Comparison of ENCODE assay signal across 9 mouse cellular contexts in the genomic region with DNA sequence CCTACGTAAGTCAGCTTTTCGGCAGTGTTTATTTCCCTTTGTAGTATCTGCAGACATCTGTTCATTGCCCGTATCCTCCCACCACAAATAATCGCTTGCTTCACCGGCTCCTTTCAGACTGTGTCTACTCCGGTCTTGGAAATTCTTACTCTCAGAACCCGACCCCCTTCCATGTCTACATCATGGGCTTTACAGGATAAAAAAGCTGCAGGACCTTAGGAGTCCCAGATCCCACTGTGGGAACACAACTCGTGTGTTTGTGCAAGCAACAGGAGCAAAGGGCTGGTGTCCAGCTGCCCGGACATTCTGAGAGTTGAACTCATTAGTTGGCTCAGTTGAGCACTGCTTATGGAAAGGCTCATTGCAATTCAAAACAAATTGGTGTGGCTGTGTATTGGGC. TPM values are rescaled to one million over a fixed set of nuclear protein-coding genes. Genes with fewer than 3 reads are reported as not detected.
A peak's percentile ranks its signal among the peaks of the same experiment; 100 is the strongest.
DNase-seq lines count a peak whose midpoint lies in the region; ATAC-seq and TF ChIP-seq lines count a peak whose summit lies in the region.
"Had no signal": no experiment of that assay in that cellular context is flagged by ENCODE, and none has a peak within 500 bp of the region (broad histone marks: within the 10 kb centered on the region; RNA-seq: fewer than 3 reads in every experiment).

No protein-coding gene starts in this region.

- peak overlapping the region; percentile 3; the same call in 1 of the 2 replicates for H3K4me2 ChIP-seq in heart, embryonic 16.5 days (ENCODE audit: low read depth, low read length)
- peak overlapping the region; percentile 24 for H3K4me2 ChIP-seq in myocyte (ENCODE audit: low read depth)
- H3K4me2 ChIP-seq: embryonic facial prominence, embryonic 13.5 days had no signal

- TF ChIP-seq CTCF in kidney, adult 2 months (conservative IDR thresholded peaks at IDR 0.05; ENCODE audit: insufficient read depth, insufficient read length, low read depth, low read length), result no peak

- H3K9ac ChIP-seq in heart, embryonic 16.5 days (ENCODE audit: low read length), result no peak overlapping the region
- H3K9ac ChIP-seq: embryonic facial prominence, embryonic 13.5 days had no signal

- DNase-seq in kidney, adult 2 months, result peak; percentile 38
- DNase-seq in kidney, adult 8-10 months, result no peak
- peak; percentile 47 for DNase-seq in embryo, embryonic 10.5 days (ENCODE audit: low spot score)
- no peak for DNase-seq in cerebellum, adult 11-12 months
- DNase-seq in right cerebral cortex, postnatal 25 days, result no peak
- no peak for DNase-seq in urinary bladder, adult 2 months (ENCODE audit: low spot score)

- ATAC-seq in heart, embryonic 16.5 days (replicated peaks; ENCODE audit: extremely low read depth, insufficient read depth, low FRiP score), result no peak

- H3K9me3 ChIP-seq in heart, embryonic 16.5 days (replicated peaks; ENCODE audit: control insufficient read depth, low read length), result no peaks in the 10 kb centered on the region
- H3K9me3 ChIP-seq: embryonic facial prominence, embryonic 13.5 days had no signal

- H3K27me3 ChIP-seq in kidney, adult 2 months (replicated peaks; ENCODE audit: control insufficient read depth, insufficient read depth, low read length), result no peaks in the 10 kb centered on the region
- no peaks in the 10 kb centered on the region for H3K27me3 ChIP-seq in heart, embryonic 16.5 days (ENCODE audit: control insufficient read depth, insufficient read depth, low read length)
- H3K27me3 ChIP-seq in myocyte (ENCODE audit: control insufficient read depth, insufficient read depth, insufficient read length), result no peaks in the 10 kb centered on the region
- H3K27me3 ChIP-seq: embryonic facial prominence, embryonic 13.5 days had no signal

- H3K79me2 ChIP-seq in myocyte (ENCODE audit: control insufficient read depth, insufficient read depth), result no peaks in the 10 kb centered on the region

- no peak overlapping the region for H3K4me3 ChIP-seq in kidney, adult 2 months (ENCODE audit: insufficient read depth, low read depth, low read length)
- no peak overlapping the region for H3K4me3 ChIP-seq in heart, embryonic 16.5 days (ENCODE audit: low read length)
- H3K4me3 ChIP-seq in myocyte, result no peak overlapping the region
- H3K4me3 ChIP-seq: embryonic facial prominence, embryonic 13.5 days had no signal

- peak overlapping the region; percentile 60 for H3K27ac ChIP-seq in kidney, adult 2 months (ENCODE audit: insufficient read depth, low read depth, low read length)
- no peak overlapping the region for H3K27ac ChIP-seq in heart, embryonic 16.5 days (ENCODE audit: low read length)
- H3K27ac ChIP-seq: embryonic facial prominence, embryonic 13.5 days had no signal

- no peaks in the 10 kb centered on the region for H3K36me3 ChIP-seq in kidney, adult 2 months (ENCODE audit: control insufficient read depth, insufficient read depth, low read length)
- no peaks in the 10 kb centered on the region for H3K36me3 ChIP-seq in heart, embryonic 16.5 days (ENCODE audit: control insufficient read depth, insufficient read depth)
- H3K36me3 ChIP-seq in myocyte (ENCODE audit: control insufficient read depth, insufficient read depth), result no peaks in the 10 kb centered on the region
- H3K36me3 ChIP-seq: embryonic facial prominence, embryonic 13.5 days had no signal

- TF ChIP-seq POLR2A in kidney, adult 2 months (IDR thresholded peaks at IDR 0.05; ENCODE audit: low read depth, low read length), result no peak
- no peak for TF ChIP-seq POLR2A in myocyte (IDR thresholded peaks at IDR 0.05; ENCODE audit: insufficient read length, low read depth)

- H3K4me1 ChIP-seq in kidney, adult 2 months (ENCODE audit: control insufficient read depth, insufficient read depth, low read length), result peaks cover 11% of the 10 kb centered on the region; the same call in 1 of the 2 replicates
- H3K4me1 ChIP-seq in heart, embryonic 16.5 days (ENCODE audit: control insufficient read depth, insufficient read depth, low read length), result peaks cover 2% of the 10 kb centered on the region; the same call in 1 of the 2 replicates
- H3K4me1 ChIP-seq: embryonic facial prominence, embryonic 13.5 days had no signal

- H3ac ChIP-seq in myocyte (ENCODE audit: control insufficient read depth, insufficient read length), result no peak overlapping the region

- WGBS in kidney, adult 2 months, result 22% methylated on average over 9 of the region's 9 CpGs
- WGBS in heart, embryonic 16.5 days, result 50% methylated on average over 9 of the region's 9 CpGs

TF ChIP-seq in myocyte, 11 proteins besides CTCF, POLR2A, EP300 and RAD21:
- no peak for TF ChIP-seq TCF12 (IDR thresholded peaks at IDR 0.05; ENCODE audit: insufficient read depth, poor library complexity, severe bottlenecking)
- TF ChIP-seq USF1 (IDR thresholded peaks at IDR 0.05; ENCODE audit: low read depth), result no peak
- no peak for TF ChIP-seq MAX (IDR thresholded peaks at IDR 0.05; ENCODE audit: low read depth)
- no peak for TF ChIP-seq E2F4 (IDR thresholded peaks at IDR 0.05; ENCODE audit: insufficient read depth)
- TF ChIP-seq REST (IDR thresholded peaks at IDR 0.05; ENCODE audit: insufficient read depth, insufficient read length), result no peak

RNA-seq across cellular contexts. Expression of a gene that starts 35.2 kb away (rescaled TPM):
- 29.0 and 32.3 TPM in 2 replicates for polyA plus RNA-seq in kidney, adult 2 months (2012; rRNA removed)
- polyA plus RNA-seq in heart, embryonic 16.5 days (2015; fragmentation: Nextera tagmentation; extraction: Ambion mirVana), result 6.5 and 6.9 TPM in 2 replicates
- polyA plus RNA-seq in myocyte (2012; fragmentation: generic; extraction: Trizol), result 23.7 TPM
- polyA plus RNA-seq in urinary bladder, adult 2 months (2012; rRNA removed), result 32.8 and 39.0 TPM in 2 replicates

RNA-seq across cellular contexts. Expression of a gene that starts 46.9 kb away (rescaled TPM):
- polyA plus RNA-seq in kidney, adult 2 months (2012; rRNA removed), result 3.8 and 7.4 TPM in 2 replicates
- 7.6 and 8.4 TPM in 2 replicates for polyA plus RNA-seq in heart, embryonic 16.5 days (2015; fragmentation: Nextera tagmentation; extraction: Ambion mirVana)
- polyA plus RNA-seq in myocyte (2012; fragmentation: generic; extraction: Trizol), result 0.23 TPM
- 10.2 and 13.1 TPM in 2 replicates for polyA plus RNA-seq in urinary bladder, adult 2 months (2012; rRNA removed)

RNA-seq across cellular contexts. Expression of a gene that starts 47.0 kb away (rescaled TPM):
- polyA plus RNA-seq in kidney, adult 2 months (2012; rRNA removed), result 16.5 and 17.9 TPM in 2 replicates
- polyA plus RNA-seq in heart, embryonic 16.5 days (2015; fragmentation: Nextera tagmentation; extraction: Ambion mirVana), result 26.3 and 29.2 TPM in 2 replicates
- polyA plus RNA-seq in myocyte (2012; fragmentation: generic; extraction: Trizol), result 0.11 TPM
- 48.4 and 68.4 TPM in 2 replicates for polyA plus RNA-seq in urinary bladder, adult 2 months (2012; rRNA removed)

Comparison
In these comparisons a context has a peak if more than half of its experiments do, and no peak if none do; other contexts are left out.
1. DNase-seq: peak in kidney, adult 2 months (single experiment) and embryo, embryonic 10.5 days (single experiment); none in kidney, adult 8-10 months (0 of 2), cerebellum, adult 11-12 months (single experiment), right cerebral cortex, postnatal 25 days (single experiment) and urinary bladder, adult 2 months (single experiment).
2. RNA of a gene that starts 47.0 kb away (polyA plus RNA-seq): 48.4 to 68.4 TPM in urinary bladder, adult 2 months, 26.3 to 29.2 TPM in heart, embryonic 16.5 days and 16.5 to 17.9 TPM in kidney, adult 2 months; 0.11 TPM in myocyte (single experiment); every median in the first group is over 10 times any median in the second.